Mouse (Mus musculus): ENCODE data around the gene Atp13a4.
A peak's percentile ranks its signal among the peaks of the same experiment; 100 is the strongest.

The Atp13a4 gene

DNA sequence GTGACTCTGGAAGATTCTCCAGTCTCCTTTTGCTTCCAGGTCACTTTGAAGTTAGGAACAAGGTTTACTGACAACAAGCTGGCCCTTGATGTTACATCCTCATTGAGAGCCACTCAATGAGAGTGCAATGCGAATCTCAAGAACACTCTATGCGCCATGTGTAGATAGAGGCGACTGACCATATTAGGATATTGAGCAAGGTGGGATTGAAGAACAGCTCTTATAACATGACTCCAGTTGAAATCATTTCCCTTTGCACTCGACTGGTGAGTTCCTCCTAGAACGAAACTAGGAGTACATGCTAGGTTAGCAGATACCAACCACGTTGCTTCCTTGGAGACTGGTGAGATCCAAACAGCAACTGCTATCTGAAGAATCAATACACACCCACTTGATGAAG, 64.3 kb downstream of the Atp13a4 start:
- no peak for DNase-seq (ENCODE audit: low spot score in 2 of 2)

GRCm38 (mm10) chr16:29463798-29464197, 80.9 kb downstream of the Atp13a4 start:
- no peak for DNase-seq (ENCODE audit: low spot score in 2 of 2)

DNA sequence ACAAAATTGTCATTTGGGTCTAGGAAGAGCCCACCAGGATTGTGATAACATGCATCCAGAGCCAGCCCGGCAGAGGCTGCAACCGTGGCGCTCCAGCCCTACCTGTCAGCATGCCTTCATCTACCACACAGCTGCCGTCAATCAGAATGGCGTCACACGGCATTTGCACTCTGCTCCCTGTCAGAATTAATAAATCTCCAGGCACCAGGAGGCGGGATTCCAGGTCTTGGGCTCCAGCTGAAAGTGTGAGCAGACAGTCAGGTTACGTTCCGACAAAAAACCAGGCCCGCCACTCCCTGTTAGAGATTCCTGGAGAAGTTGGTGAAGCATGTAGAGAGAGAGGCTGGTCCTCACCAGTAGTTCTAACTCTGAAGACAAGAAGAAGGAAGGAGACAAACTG, 85.3 kb downstream of the Atp13a4 start:
- DNase-seq (ENCODE audit: low spot score in 2 of 2): no peak

GRCm38 (mm10) chr16:29456851-29457250, 87.8 kb downstream of the Atp13a4 start:
- no peak for DNase-seq (ENCODE audit: low spot score in 2 of 2)

GRCm38 (mm10) chr16:29453282-29453681, 91.4 kb downstream of the Atp13a4 start:
- DNase-seq (ENCODE audit: low spot score in 2 of 2): no peak

- DNase-seq (ENCODE audit: low spot score in 2 of 2): peak in 1 of 2 experiments; percentile 37
These were observed 93.0 kb downstream of the Atp13a4 start for GRCm38 (mm10) chr16:29451706-29452105.

GRCm38 (mm10) chr16:29442126-29442525, 102.5 kb downstream of the Atp13a4 start:
- DNase-seq (ENCODE audit: low spot score in 2 of 2): no peak

- no peak for DNase-seq (ENCODE audit: low spot score in 2 of 2)
These were observed 103.2 kb downstream of the Atp13a4 start for GRCm38 (mm10) chr16:29441405-29441985.

GRCm38 (mm10) chr16:29438045-29438444, 106.6 kb downstream of the Atp13a4 start:
- no peak for DNase-seq (ENCODE audit: low spot score in 2 of 2)

- no peak for DNase-seq (ENCODE audit: low spot score in 2 of 2)
These were observed 108.9 kb downstream of the Atp13a4 start for GRCm38 (mm10) chr16:29435746-29436145.

DNA sequence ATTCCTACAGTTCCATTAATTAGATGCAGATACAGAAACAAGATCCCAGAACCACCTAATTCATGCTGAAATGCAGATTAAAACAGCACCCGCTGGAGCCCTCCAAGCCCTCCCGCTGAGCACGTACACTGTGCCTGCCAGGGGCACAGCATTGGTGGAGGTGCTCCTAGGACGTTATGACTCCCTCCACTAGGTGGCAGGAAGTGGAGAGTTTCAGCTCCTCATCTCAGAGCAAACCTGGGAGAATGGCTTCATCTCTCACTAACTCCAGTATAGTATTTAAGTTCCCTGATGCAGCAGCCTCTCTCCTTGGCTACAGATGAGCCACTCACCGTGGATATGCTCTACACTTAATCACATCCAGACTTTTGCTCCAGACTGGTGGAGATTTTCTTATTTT, 110.0 kb downstream of the Atp13a4 start:
- peak in 1 of 2 experiments; percentile 37 for DNase-seq (ENCODE audit: low spot score in 2 of 2)

GRCm38 (mm10) chr16:29414822-29415221, 129.8 kb downstream of the Atp13a4 start:
- DNase-seq (ENCODE audit: low spot score in 2 of 2): no peak

DNA sequence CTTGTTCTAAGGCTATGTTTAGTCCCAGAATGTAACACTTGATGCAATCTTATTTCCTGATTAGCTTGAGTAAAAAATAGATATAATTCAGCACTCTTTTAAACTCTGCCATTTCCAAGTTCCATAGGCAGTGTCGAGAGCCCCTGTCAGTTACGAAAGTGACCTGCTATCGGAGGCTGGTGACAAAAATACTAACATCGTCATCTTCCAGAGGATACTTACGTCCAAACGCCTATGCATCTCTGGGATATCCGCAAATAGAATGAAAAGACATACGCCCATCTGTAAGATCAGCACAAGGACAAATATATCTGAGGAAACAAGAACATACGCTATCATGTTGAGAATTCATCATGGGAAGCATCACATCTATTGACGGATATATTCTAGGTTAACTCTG, 137.3 kb downstream of the Atp13a4 start:
- DNase-seq (ENCODE audit: low spot score in 2 of 2): no peak

GRCm38 (mm10) chr16:29399079-29399478, 145.6 kb downstream of the Atp13a4 start:
- no peak for DNase-seq (ENCODE audit: low spot score in 2 of 2)

DNA sequence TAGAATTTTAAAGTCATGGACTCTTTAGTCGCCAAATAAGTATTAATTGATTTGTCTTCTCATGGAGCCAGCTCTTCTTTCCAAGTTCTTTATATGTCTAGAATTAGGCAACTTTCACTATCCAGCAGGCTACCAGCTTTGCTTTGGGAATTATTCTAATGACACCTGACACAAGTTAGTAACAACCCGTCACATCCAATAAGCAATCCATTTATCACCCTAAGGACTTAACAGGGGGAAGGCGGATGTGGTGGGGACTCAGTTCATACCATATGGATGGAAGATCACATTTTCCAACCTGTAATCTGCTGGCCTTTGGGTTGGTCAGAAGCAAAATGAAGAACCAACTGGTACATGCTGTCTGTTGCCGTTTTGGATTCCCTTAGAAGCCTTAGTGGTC, 159.9 kb downstream of the Atp13a4 start:
- no peak for DNase-seq (ENCODE audit: low spot score in 2 of 2)

DNA sequence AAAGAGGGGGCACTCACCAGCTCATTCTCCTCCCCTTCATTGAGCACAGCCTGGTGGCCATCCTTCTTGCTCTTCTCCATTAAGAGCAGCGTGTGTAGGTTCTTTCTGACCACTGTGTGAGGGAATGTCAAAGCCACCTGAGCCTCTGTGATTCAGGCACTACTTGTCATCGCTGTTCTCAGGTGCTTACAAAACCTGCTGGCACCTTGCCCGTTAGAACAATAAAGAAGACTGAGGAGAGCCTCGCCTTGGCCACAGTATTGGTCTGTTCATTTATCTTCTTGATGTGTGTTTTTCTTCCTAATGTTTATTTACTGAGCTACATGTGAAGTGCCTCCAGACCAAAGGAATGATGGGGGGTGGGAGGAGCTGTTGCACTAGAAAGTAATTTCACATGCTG, 166.2 kb downstream of the Atp13a4 start, which contains the start of gene Atp13a5:
Atp13a5 (minus strand) TSS at position 275 of the 400 bp plus-strand sequence.
- no peak for DNase-seq (ENCODE audit: low spot score in 2 of 2)

- DNase-seq (ENCODE audit: low spot score in 2 of 2): no peak
These were observed 170.0 kb downstream of the Atp13a4 start for GRCm38 (mm10) chr16:29374636-29375035.

All from frontal cortex, postnatal 10 days (tissue).